Mouse (Mus musculus): Measurements from ENCODE around the gene Gramd4. TPM values are rescaled to one million over a fixed set of nuclear protein-coding genes. Genes with fewer than 3 reads are reported as not detected.

Gene Gramd4
- 1 to 10 TPM; 5.8 to 9.2 (median 8.1) TPM for total RNA-seq (2022)

GRCm38 (mm10) chr15:86057413-86057812 lies at the start of gene Gramd4:
Gene Gramd4 (plus strand): TSS chr15:86057695.
- no peak for DNase-seq (ENCODE audit: low spot score in 2 of 2)

GRCm38 (mm10) chr15:86013130-86013529 lies 44.4 kb upstream of the Gramd4 start:
- DNase-seq (ENCODE audit: low spot score in 2 of 2) = no peak

- no peak for DNase-seq (ENCODE audit: low spot score in 2 of 2)
These were observed 43.8 kb upstream of the Gramd4 start for GRCm38 (mm10) chr15:86013656-86014055.

GRCm38 (mm10) chr15:86015026-86015425 lies 42.5 kb upstream of the Gramd4 start:
- DNase-seq (ENCODE audit: low spot score in 2 of 2) = no peak

- DNase-seq (ENCODE audit: low spot score in 2 of 2) = no peak
These were observed 41.5 kb upstream of the Gramd4 start for GRCm38 (mm10) chr15:86015860-86016541.

GRCm38 (mm10) chr15:86017336-86017735 lies 40.2 kb upstream of the Gramd4 start:
- no peak for DNase-seq (ENCODE audit: low spot score in 2 of 2)

- no peak for DNase-seq (ENCODE audit: low spot score in 2 of 2)
These were observed 38.6 kb upstream of the Gramd4 start for GRCm38 (mm10) chr15:86018753-86019512.

GRCm38 (mm10) chr15:86020008-86020407 lies 37.5 kb upstream of the Gramd4 start:
- DNase-seq (ENCODE audit: low spot score in 2 of 2) = no peak

- DNase-seq (ENCODE audit: low spot score in 2 of 2) = no peak
These were observed 36.2 kb upstream of the Gramd4 start for GRCm38 (mm10) chr15:86021301-86021700.

- no peak for DNase-seq (ENCODE audit: low spot score in 2 of 2)
These were observed 35.5 kb upstream of the Gramd4 start for GRCm38 (mm10) chr15:86021971-86022370.

- DNase-seq (ENCODE audit: low spot score in 2 of 2) = no peak
These were observed 29.6 kb upstream of the Gramd4 start for GRCm38 (mm10) chr15:86027871-86028270.

- DNase-seq (ENCODE audit: low spot score in 2 of 2) = no peak
These were observed 27.5 kb upstream of the Gramd4 start for GRCm38 (mm10) chr15:86029981-86030380.

- DNase-seq (ENCODE audit: low spot score in 2 of 2) = no peak
These were observed 24.7 kb upstream of the Gramd4 start for GRCm38 (mm10) chr15:86032811-86033190.

- no peak for DNase-seq (ENCODE audit: low spot score in 2 of 2)
These were observed 24.2 kb upstream of the Gramd4 start, which contains the start of gene Celsr1 for GRCm38 (mm10) chr15:86033191-86033841. Gene Celsr1 (minus strand): TSS chr15:86033777.

- DNase-seq (ENCODE audit: low spot score in 2 of 2) = no peak
These were observed 23.4 kb upstream of the Gramd4 start for GRCm38 (mm10) chr15:86034021-86034523.

- DNase-seq (ENCODE audit: low spot score in 2 of 2) = no peak
These were observed 22.6 kb upstream of the Gramd4 start for GRCm38 (mm10) chr15:86034781-86035360.

- DNase-seq (ENCODE audit: low spot score in 2 of 2) = no peak
These were observed 21.6 kb upstream of the Gramd4 start for GRCm38 (mm10) chr15:86035913-86036312.

GRCm38 (mm10) chr15:86038802-86039201 lies 18.7 kb upstream of the Gramd4 start:
- no peak for DNase-seq (ENCODE audit: low spot score in 2 of 2)

- no peak for DNase-seq (ENCODE audit: low spot score in 2 of 2)
These were observed 16.1 kb upstream of the Gramd4 start for GRCm38 (mm10) chr15:86041421-86041820.

- no peak for DNase-seq (ENCODE audit: low spot score in 2 of 2)
These were observed 15.1 kb upstream of the Gramd4 start for GRCm38 (mm10) chr15:86042364-86042763.

GRCm38 (mm10) chr15:86049510-86049909 lies 8.0 kb upstream of the Gramd4 start:
- DNase-seq (ENCODE audit: low spot score in 2 of 2) = no peak

Measured in gastrocnemius, adult 8-10 months (tissue).